Mouse (Mus musculus) MEL (cell line): Measurements from ENCODE around the gene Pknox2.

Experiments used
- MAX ChIP-seq: IDR thresholded peaks from 2 replicates; pipeline ENCODE4 v1.6.1; 2011; ENCODE audit warnings: low read length, improper control_type of control experiment
- MXI1 ChIP-seq: IDR thresholded peaks from 2 replicates; pipeline ENCODE4 v1.6.1; 2011; ENCODE audit warnings: mild to moderate bottlenecking, low read depth, low read length, improper control_type of control experiment
- POLR2A ChIP-seq, 2 experiments: IDR thresholded peaks; 2 replicates each; pipeline ENCODE4 v1.6.1; 2011 to 2012; ENCODE audit warnings: low read length in 2 of 2, mild to moderate bottlenecking in 2 of 2, control low read depth in 1 of 2, improper control_type of control experiment in 1 of 2, low read depth in 1 of 2, moderate library complexity in 1 of 2; ENCODE audit not compliant: control insufficient read depth in 1 of 2, insufficient read depth in 1 of 2, poor library complexity in 1 of 2

DNA sequence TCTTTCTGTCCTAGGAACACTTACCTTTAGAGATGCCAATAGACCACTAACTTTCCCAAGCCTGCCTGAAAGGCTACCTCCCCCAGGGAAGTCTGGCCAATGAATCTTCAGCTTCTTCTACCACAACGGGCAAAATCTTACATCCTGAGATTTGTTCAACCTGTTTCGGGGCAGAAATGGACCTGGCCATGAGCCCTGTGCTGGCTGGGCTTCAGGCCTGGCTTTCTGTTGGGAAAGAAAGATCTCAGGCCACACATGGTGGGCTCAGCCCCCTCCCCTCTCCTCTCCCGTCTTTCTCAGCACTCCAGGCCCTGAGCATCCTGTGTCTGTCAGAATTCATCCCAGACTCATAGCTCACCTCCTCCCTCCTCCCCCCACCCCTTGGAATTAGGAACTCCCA, 228.6 kb downstream of the Pknox2 start:
- TF ChIP-seq MXI1 (no peak), MAX (no peak), POLR2A (IDR thresholded peaks at IDR 0.05; ENCODE audit: control insufficient read depth in 1 of 2, insufficient read depth in 1 of 2, low read depth in 1 of 2, low read length in 2 of 2, poor library complexity in 1 of 2) (no peak)
